Mouse (Mus musculus): Measurements from ENCODE around the gene Jun. TPM values are rescaled to one million over a fixed set of nuclear protein-coding genes. Genes with fewer than 3 reads are reported as not detected.

The Jun gene
- polyA plus RNA-seq, 1 experiment from 2014 or later = 45.4 TPM

GRCm38 (mm10) chr4:95008175-95009057 lies 43.6 kb downstream of the Jun start:
- Histone ChIP-seq H3K4me3 (no peak overlapping the region), H3K4me1 (no peaks in the 10 kb centered on the region), H3K36me3 (no peaks in the 10 kb centered on the region), H3K27ac (no peak overlapping the region), H3K9me3 (replicated peaks) (no peaks in the 10 kb centered on the region), H3K27me3 (ENCODE audit: low read depth, poor library complexity, severe bottlenecking) (no peaks in the 10 kb centered on the region)
- 48% methylated on average over 13 of the region's 13 CpGs for WGBS
- peak; percentile 81 for DNase-seq (ENCODE audit: low spot score)

- Histone ChIP-seq H3K4me3 (no peak overlapping the region), H3K27me3 (ENCODE audit: low read depth, poor library complexity, severe bottlenecking) (no peaks in the 10 kb centered on the region), H3K27ac (no peak overlapping the region), H3K36me3 (no peaks in the 10 kb centered on the region), H3K4me1 (no peaks in the 10 kb centered on the region), H3K9me3 (replicated peaks) (no peaks in the 10 kb centered on the region)
- DNase-seq (ENCODE audit: low spot score) = no peak
- 56% methylated on average over 8 of the region's 8 CpGs for WGBS
Measured at GRCm38 (mm10) chr4:95007759-95008158, 44.3 kb downstream of the Jun start.

GRCm38 (mm10) chr4:95005251-95005830 lies 46.7 kb downstream of the Jun start:
- DNase-seq (ENCODE audit: low spot score) = no peak
- Histone ChIP-seq H3K27me3 (ENCODE audit: low read depth, poor library complexity, severe bottlenecking) (no peaks in the 10 kb centered on the region), H3K9me3 (replicated peaks) (no peaks in the 10 kb centered on the region), H3K27ac (no peak overlapping the region), H3K4me1 (no peaks in the 10 kb centered on the region), H3K4me3 (no peak overlapping the region), H3K36me3 (no peaks in the 10 kb centered on the region)
- WGBS = 82% methylated on average over 6 of the region's 6 CpGs

GRCm38 (mm10) chr4:95001043-95001775 lies 50.8 kb downstream of the Jun start:
- 66% methylated on average over 6 of the region's 6 CpGs for WGBS
- H3K27me3 ChIP-seq (ENCODE audit: low read depth, poor library complexity, severe bottlenecking) = no peaks in the 10 kb centered on the region
- no peak overlapping the region for H3K27ac ChIP-seq
- no peak overlapping the region for H3K4me3 ChIP-seq
- DNase-seq (ENCODE audit: low spot score) = no peak
- H3K36me3 ChIP-seq = no peaks in the 10 kb centered on the region
- no peaks in the 10 kb centered on the region for H3K4me1 ChIP-seq
- no peaks in the 10 kb centered on the region for H3K9me3 ChIP-seq (replicated peaks)

GRCm38 (mm10) chr4:95000147-95000546 lies 51.9 kb downstream of the Jun start:
- DNase-seq (ENCODE audit: low spot score) = no peak
- H3K4me3 ChIP-seq = no peak overlapping the region
- H3K27ac ChIP-seq = no peak overlapping the region
- H3K27me3 ChIP-seq (ENCODE audit: low read depth, poor library complexity, severe bottlenecking) = no peaks in the 10 kb centered on the region
- no peaks in the 10 kb centered on the region for H3K4me1 ChIP-seq
- no peaks in the 10 kb centered on the region for H3K36me3 ChIP-seq
- H3K9me3 ChIP-seq (replicated peaks) = no peaks in the 10 kb centered on the region
- WGBS = 91% methylated on average over 1 of the region's 1 CpGs

- 76% methylated on average over 3 of the region's 3 CpGs for WGBS
- Histone ChIP-seq H3K4me3 (no peak overlapping the region), H3K36me3 (no peaks in the 10 kb centered on the region), H3K9me3 (replicated peaks) (no peaks in the 10 kb centered on the region), H3K4me1 (no peaks in the 10 kb centered on the region), H3K27me3 (ENCODE audit: low read depth, poor library complexity, severe bottlenecking) (no peaks in the 10 kb centered on the region), H3K27ac (no peak overlapping the region)
- DNase-seq (ENCODE audit: low spot score) = no peak
Measured at GRCm38 (mm10) chr4:94999249-94999648, 52.8 kb downstream of the Jun start.

Other genes with a start within 250 kb of the Jun start
- gene Eqtn, start 123.4 kb downstream of the Jun start, polyA plus RNA-seq (2016; fragmentation: Nextera tagmentation; extraction: Ambion mirVana) = not detected in 2 replicates
- 21.9 and 31.5 TPM in 2 replicates for gene Mysm1, start 73.1 kb downstream of the Jun start, polyA plus RNA-seq (2016; fragmentation: Nextera tagmentation; extraction: Ambion mirVana)